ENCODE assay signal across 12 mouse cellular contexts in genomic region chr5:82142063-82142462, GRCm38 (mm10).
"Had no signal": no experiment of that assay in that cellular context is flagged by ENCODE, and none has a peak within 500 bp of the region (broad histone marks: within the 10 kb centered on the region; RNA-seq: fewer than 3 reads in every experiment).

No protein-coding gene starts in this region.

- DNase-seq: left cerebral cortex, postnatal 4 days; lung, postnatal 14 days; right cerebral cortex, adult 18-20 months; right cerebral cortex, postnatal 25 days; thymus, postnatal 36 days had no signal

- ATAC-seq: intestine, embryonic 15.5 days; liver, embryonic 12.5 days; midbrain, embryonic 13.5 days had no signal

- H3K4me3 ChIP-seq: intestine, embryonic 15.5 days; limb, embryonic 13.5 days; liver, embryonic 12.5 days; lung, embryonic 15.5 days; midbrain, embryonic 13.5 days; myocyte; neural tube, embryonic 15.5 days had no signal

- H3K27me3 ChIP-seq: intestine, embryonic 15.5 days; limb, embryonic 13.5 days; liver, embryonic 12.5 days; lung, embryonic 15.5 days; midbrain, embryonic 13.5 days; neural tube, embryonic 15.5 days had no signal

- H3K27ac ChIP-seq: intestine, embryonic 15.5 days; limb, embryonic 13.5 days; liver, embryonic 12.5 days; lung, embryonic 15.5 days; midbrain, embryonic 13.5 days; neural tube, embryonic 15.5 days had no signal

- H3K9me3 ChIP-seq: intestine, embryonic 15.5 days; limb, embryonic 13.5 days; liver, embryonic 12.5 days; lung, embryonic 15.5 days; midbrain, embryonic 13.5 days; neural tube, embryonic 15.5 days had no signal

- H3K4me1 ChIP-seq: intestine, embryonic 15.5 days; limb, embryonic 13.5 days; liver, embryonic 12.5 days; lung, embryonic 15.5 days; midbrain, embryonic 13.5 days; neural tube, embryonic 15.5 days had no signal

- H3K9ac ChIP-seq: intestine, embryonic 15.5 days; limb, embryonic 13.5 days; liver, embryonic 12.5 days; lung, embryonic 15.5 days; midbrain, embryonic 13.5 days; neural tube, embryonic 15.5 days had no signal

- H3K4me2 ChIP-seq: intestine, embryonic 15.5 days; limb, embryonic 13.5 days; liver, embryonic 12.5 days; lung, embryonic 15.5 days; midbrain, embryonic 13.5 days; neural tube, embryonic 15.5 days had no signal

- H3K36me3 ChIP-seq: intestine, embryonic 15.5 days; limb, embryonic 13.5 days; liver, embryonic 12.5 days; lung, embryonic 15.5 days; midbrain, embryonic 13.5 days; neural tube, embryonic 15.5 days had no signal
